Mouse (Mus musculus): Measurements from ENCODE around the gene Slc25a22. TPM values are rescaled to one million over a fixed set of nuclear protein-coding genes. Genes with fewer than 3 reads are reported as not detected.

The Slc25a22 gene
- total RNA-seq, 2 experiments from 2014 or later: 60.0 to 96.2 TPM

GRCm38 (mm10) chr7:141439811-141440210 is 2.1 kb upstream of the Slc25a22 start:
- no peak for DNase-seq
- intact Hi-C loops (cut with DNase I): no loop called here

DNA sequence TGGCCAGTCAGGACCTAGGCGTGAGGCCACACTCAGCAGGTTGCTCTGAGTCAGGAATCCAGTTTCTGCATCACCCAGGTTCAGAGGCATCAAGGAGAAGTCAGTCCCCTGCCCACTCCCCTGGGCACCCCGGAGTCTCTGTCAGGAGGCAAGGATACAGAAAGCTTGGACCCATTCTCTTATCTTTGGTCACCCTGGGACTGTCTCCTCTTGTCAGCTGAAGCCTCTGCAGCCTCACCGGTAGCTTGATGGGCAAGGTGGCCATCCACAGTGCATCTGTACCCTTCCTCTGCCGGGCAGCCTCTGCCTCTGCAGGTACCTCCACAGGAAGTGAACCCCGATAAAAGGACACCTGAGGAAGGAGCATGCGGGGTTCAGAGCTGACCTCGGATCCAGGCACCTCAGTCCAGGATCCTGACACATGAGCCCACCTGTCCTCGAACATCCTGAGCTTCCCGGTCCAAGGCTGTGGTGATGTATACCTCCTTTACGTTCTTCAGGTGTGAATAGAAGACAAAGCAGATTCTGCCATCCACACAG is 1.5 kb upstream of the Slc25a22 start:
- no peak for DNase-seq
- intact Hi-C loops (cut with DNase I): no loop called here

DNA sequence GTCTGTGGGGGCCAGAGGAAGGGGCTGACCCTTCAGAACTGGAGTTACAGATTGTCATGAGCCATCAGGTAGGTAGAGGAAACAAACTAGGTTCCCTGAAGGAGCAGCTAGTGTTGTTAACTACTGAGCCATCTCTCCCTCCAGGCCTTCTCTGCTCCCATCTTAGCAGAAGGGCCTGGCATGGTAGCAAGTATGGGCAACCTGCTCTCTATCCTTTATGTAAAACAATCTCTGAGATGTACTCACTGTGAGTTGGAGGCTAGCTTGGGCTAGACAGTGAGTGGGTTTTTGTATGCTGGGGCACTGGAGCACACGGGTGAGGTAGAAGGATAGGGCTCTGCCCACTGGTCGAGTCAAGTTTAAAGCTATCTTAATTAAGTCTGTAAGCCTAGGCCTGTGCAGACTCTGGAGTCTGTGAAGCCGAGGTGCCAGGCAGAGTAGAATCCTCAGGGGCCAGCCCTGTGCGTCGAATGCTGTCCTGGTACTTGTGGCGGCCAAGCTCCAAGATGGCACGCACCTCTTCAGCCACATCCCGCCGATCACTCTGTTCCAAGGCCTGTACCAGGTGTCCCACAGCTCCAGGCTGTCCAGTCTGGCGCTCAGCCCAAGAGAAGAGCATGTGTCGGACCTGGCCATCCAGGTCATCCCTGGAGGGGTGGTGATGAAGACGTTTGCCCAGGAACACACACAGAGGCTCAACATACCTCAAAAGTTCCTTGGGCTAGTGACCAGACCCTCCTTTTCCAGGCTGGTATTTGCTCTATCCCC is 693 bp upstream of the Slc25a22 start:
- no peak for DNase-seq
- intact Hi-C loops (cut with DNase I): no loop called here

GRCm38 (mm10) chr7:141436523-141436892 is 1.2 kb downstream of the Slc25a22 start:
- no peak for DNase-seq
- intact Hi-C loops (cut with DNase I): no loop called here

DNA sequence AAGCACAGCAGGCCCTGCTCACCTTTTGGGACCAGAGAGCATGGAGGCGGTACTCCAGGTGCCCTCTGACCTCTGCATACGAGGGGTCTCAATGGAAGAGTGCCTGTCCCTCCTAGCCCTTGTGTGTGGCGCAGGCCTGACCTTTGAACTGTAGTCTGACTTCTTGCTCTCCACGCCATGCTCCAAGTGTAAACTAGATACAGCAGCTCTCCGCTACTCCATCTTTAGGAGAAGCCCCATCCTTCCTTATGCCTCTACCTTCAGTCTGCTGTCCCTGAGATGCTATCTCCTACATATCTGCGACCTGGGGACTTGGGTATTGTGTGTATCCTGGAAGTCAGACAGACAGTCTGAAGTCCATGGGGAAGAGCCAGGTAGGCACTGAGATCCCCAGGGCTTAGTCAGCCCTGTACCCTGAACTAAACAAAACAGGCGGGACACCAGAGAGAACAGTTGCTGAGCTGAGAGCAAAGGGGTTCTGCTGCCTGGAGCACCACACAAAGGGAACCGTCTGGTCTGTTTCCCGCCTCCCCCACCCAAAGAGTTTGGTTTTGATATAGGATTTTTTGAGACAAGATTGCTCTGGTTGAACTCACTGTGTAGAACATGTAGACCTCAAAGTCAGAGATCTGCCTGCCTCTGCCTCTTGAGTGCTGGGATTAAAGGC is 1.7 kb downstream of the Slc25a22 start:
- DNase-seq: no peak
- intact Hi-C loops (cut with DNase I): no loop called here

- intact Hi-C loops (cut with DNase I): no loop called here
- peak; percentile 66 to 68 for DNase-seq
Measured at GRCm38 (mm10) chr7:141435129-141435855, 2.4 kb downstream of the Slc25a22 start.

DNA sequence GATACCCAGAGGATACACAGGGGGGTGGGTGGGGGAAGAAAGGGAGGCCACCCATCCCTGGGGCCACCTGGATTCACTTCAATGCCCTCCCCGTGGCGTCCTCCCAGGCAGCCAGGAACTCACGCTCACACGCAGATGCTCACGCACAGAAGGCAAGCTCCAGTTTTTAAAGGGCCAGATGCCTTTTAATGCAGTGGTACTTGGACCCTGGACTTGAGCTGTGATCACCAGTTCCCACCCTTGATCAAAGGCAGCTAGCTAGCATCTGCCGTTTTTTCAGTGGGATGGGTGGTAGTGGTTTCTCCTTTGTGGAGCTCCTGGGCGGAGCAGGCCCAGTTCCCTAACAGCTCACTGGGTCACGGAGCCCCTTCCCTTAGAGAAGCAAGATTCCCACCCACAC is 3.2 kb downstream of the Slc25a22 start:
- DNase-seq: peak; percentile 39 to 53
- intact Hi-C loops (cut with DNase I): no loop called here

DNA sequence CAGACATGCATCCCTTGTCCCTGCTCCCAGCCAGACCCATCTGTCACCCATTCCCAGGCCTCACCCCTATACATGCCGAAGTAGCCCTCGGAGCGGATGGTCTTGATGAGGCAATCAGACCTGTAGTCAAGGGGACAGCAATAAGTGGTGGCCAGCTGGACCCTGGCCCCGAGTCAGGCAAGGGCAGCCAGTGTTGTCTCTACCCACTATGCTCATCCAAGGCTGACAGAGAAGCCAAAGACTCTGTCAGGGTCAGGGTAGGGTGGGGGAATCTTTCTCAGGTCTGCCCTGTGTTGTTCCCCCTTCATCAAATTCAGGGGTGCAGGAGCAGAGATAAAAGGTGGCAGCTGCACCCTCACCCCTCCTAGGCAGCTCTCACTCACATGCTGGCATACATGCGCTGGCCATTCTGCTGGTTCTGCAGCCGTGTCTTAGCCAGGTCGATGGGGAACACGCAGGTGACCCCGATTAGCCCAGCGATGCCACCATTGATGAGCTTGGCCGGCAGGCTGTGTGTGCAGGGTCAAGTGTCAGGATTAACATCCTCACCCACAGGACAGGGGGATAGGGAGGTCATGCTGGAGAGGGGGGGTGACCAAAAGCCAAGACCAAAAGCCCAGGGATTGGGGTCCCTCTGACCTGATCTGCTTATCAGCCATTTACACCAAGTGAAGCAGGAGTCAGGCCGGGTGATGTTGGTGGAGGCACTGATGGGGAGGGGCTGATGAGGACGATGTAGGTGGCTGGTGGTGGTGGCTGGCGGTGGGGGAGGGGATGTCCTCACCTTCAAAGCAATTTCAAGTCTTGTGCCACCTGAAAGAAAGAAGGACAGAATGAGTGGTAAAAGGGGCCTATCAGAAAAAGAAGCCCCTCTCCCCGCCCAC is 3.9 kb downstream of the Slc25a22 start:
- DNase-seq: no peak
- intact Hi-C loops (cut with DNase I): no loop called here

- intact Hi-C loops (cut with DNase I): no loop called here
Measured at GRCm38 (mm10) chr7:141432741-141433516, 4.8 kb downstream of the Slc25a22 start.

DNA sequence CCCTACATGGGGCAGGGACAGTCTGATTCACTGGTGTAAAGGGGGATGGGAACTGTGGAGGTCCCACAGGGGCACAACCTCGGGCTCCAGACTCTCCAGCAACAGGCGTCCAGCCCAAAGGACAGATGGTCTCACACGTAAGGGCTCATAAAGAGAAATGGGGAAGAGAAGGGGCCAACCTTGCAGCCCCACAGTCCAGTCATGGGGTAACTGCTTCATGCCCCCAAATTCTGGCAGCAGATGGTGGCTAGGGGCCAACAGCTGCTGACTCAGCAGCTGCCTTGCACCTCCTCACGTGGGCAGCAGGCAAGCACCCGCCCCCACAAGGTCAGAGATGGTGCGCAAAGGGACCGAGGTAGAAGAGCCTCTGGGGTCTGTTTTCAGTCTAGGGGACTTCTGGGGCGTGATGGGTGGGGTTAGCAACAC is 5.5 kb downstream of the Slc25a22 start:
- DNase-seq: peak in 1 of 2 experiments; percentile 58
- intact Hi-C loops (cut with DNase I): no loop called here

More at GRCm38 (mm10) chr7:141432741-141433516, 4.8 kb downstream of the Slc25a22 start:
- peak in 1 of 2 experiments; percentile 62 for DNase-seq

GRCm38 (mm10) chr7:141431434-141432185 is 6.1 kb downstream of the Slc25a22 start:
- no peak for DNase-seq
- intact Hi-C loops (cut with DNase I): no loop called here

DNA sequence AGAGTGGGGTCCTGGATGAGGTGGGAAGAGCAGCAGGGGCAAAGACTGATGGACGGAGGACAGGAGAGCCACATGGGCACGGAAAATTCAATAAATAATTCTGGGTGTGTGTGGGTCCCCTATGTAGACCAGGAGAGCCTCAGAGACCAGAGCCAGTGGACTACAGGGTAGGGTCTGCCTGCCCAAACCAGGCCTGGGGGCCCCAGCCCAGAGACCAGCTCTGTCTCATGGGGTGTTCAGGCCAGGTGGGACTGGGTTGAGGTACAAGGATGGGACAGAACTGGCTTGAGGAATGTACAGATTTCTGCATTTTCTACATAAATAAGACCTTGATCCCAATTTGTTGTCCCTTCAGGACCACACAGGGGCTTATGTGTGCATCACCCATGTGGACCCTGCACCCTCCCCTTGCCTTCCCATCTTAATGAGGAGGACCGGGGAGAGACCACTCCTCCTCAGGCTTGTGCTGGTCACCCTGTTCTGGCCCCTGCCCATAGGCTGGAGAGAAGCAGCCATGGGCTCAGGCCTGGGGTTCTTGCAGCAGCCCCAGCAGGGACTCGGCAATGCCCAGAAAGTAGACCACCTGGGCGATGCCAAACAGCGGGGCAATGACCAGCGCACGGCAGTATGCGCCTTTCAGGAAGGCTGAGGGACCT is 7.0 kb downstream of the Slc25a22 start:
- intact Hi-C loops (cut with DNase I): no loop called here
- no peak for DNase-seq

DNA sequence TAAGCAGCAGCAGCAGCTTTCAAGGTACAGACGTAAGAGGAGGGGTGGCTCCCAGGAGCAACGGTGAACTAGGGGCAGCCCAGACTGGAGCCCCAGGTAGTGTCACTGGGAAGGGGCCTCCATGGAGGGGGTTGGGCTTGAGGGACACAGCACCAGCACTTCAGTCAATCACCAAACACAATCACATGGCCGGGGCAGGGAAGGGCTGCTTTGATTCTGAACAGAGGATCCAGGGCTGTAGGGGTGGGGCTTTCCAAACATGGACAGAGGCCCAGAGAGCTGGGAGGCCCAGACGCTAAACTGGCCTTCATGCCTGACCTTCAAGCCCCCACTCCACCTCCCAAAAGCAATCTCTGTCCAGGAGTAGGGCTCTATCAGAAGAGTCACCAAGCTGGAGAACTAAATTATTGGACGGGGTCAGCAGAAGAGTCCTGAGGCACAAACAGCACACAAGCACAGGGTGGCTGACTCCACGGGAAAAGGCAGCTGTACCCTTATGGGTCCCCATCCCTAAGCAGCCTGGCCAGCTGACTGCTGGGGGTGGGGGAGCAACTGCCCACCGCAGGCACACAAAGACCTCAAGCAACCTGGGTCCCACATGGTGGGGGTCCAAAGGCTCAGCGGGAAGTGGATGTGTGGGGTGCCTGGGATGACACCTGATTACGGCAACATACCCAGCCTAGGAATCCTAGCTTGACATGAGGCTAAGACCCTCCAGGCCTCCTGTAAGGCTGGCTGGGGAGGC is 7.7 kb downstream of the Slc25a22 start:
- intact Hi-C loops (cut with DNase I): no loop called here
- DNase-seq: no peak

DNA sequence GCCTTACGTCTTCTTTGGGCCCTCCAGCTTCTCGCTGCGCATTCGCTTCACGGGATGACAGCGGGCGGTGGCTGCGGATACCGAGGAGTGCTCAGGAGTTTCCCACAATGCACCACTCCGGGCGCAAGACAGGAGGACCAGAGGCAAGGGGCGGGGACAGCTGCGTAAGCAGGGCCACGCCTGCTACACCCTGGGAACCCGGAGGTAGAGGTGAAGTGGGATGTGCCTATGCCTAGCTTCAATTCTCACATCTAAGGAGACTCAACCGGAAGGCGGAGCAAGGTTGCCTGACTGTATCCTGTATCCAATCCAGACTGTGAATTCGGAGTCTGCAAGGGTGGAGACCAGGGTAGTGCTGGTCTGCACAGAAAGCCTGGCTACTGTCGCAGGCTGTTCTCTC is 8.4 kb downstream of the Slc25a22 start, which contains the start of gene Cend1:
TSS of gene Cend1 (minus strand) at position 182 of the 400 bp plus-strand sequence.
- intact Hi-C loops (cut with DNase I): no loop called here
- DNase-seq: peak; percentile 41 to 47

DNA sequence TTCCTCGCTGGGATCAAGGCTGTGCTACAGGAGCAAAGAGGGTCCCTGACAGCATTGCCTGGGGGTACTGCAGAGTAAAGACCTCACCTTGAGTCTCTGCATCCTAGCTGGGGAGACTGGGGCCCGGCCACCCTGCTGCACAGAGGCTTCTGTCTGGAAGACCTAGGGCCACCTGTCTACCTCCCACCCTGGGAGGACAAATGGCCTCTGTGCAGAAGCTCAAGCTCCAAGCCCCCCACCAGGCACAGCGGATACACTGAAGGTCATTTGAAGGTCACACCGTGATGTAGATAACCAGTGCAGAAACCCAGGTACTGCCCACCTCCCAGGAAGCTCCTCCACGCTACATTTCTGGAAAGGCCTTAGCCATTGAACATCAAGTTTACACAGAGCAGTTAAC is 9.0 kb downstream of the Slc25a22 start:
- DNase-seq: no peak
- intact Hi-C loops (cut with DNase I): no loop called here

- intact Hi-C loops (cut with DNase I): no loop called here
Measured at GRCm38 (mm10) chr7:141426948-141427730, 10.6 kb downstream of the Slc25a22 start.

DNA sequence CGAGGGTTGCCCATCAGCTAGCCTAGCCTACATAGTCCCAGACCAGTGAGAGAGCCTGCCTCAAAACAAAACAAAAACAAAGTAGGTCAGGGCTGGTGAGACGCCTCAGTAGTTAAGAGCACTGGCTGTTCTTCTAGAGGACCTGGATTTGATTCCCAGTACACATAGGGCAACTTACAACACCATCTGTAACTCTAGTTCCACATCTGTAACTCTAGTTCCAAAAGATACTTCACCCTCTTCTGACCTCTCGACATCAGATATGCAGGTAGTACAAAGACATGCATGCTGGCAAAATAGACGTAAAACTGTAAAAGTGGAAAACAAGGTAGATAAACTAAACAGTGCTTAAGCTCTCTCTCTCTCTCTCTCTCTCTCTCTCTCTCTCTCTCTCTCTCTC is 13.9 kb downstream of the Slc25a22 start:
- DNase-seq: no peak
- intact Hi-C loops (cut with DNase I): no loop called here

More at GRCm38 (mm10) chr7:141426948-141427730, 10.6 kb downstream of the Slc25a22 start:
- no peak for DNase-seq
